Mouse (Mus musculus): ENCODE measurements around the gene Agfg2.
A peak's percentile ranks its signal among the peaks of the same experiment; 100 is the strongest.
"Not testable (repeated sequence)": the region's sequence is repeated elsewhere in the genome, so short reads cannot be mapped to it uniquely, and the experiment has no call there.

The Agfg2 gene

GRCm38 (mm10) chr5:137642886-137643285, 41.6 kb downstream of the Agfg2 start:
- no peak for DNase-seq

- peak; percentile 29 to 30 for DNase-seq
Measured at GRCm38 (mm10) chr5:137641054-137641453, 43.5 kb downstream of the Agfg2 start, which contains the start of gene Sap25. Gene Sap25, plus strand, starts transcription at chr5:137641334.

GRCm38 (mm10) chr5:137639472-137639871, 45.1 kb downstream of the Agfg2 start:
- no peak for DNase-seq

- no peak for DNase-seq
Measured at GRCm38 (mm10) chr5:137633397-137634084, 51.0 kb downstream of the Agfg2 start.

- peak in 1 of 2 experiments; percentile 31 for DNase-seq
Measured at GRCm38 (mm10) chr5:137631591-137631990, 52.9 kb downstream of the Agfg2 start.

GRCm38 (mm10) chr5:137631171-137631570, 53.4 kb downstream of the Agfg2 start:
- DNase-seq: peak; percentile 67 to 77

GRCm38 (mm10) chr5:137630602-137631001, 53.9 kb downstream of the Agfg2 start:
- DNase-seq: peak; percentile 33 to 39

GRCm38 (mm10) chr5:137629906-137630545, 54.5 kb downstream of the Agfg2 start:
- peak in 1 of 2 experiments; percentile 43 for DNase-seq

GRCm38 (mm10) chr5:137629306-137629721, 55.2 kb downstream of the Agfg2 start:
- DNase-seq: peak; percentile 79 to 81

- peak; percentile 96 to 99 for DNase-seq
Measured at GRCm38 (mm10) chr5:137628498-137629305, 55.8 kb downstream of the Agfg2 start, which contains the start of the genes Fbxo24, Lrch4 and Gm20605. Gene Fbxo24, minus strand, starts transcription at chr5:137629002. Gene Lrch4, plus strand, starts transcription at chr5:137629121. Gene Gm20605, plus strand, starts transcription at chr5:137629175.

- DNase-seq: no peak
Measured at GRCm38 (mm10) chr5:137627991-137628390, 56.5 kb downstream of the Agfg2 start.

- DNase-seq: no peak
Measured at GRCm38 (mm10) chr5:137623937-137624530, 60.5 kb downstream of the Agfg2 start.

- DNase-seq: no peak
Measured at GRCm38 (mm10) chr5:137615347-137615746, 69.2 kb downstream of the Agfg2 start.

- not testable (repeated sequence) for DNase-seq
Measured at GRCm38 (mm10) chr5:137614921-137615320, 69.6 kb downstream of the Agfg2 start.

- no peak for DNase-seq
Measured at GRCm38 (mm10) chr5:137613550-137613949, 71.0 kb downstream of the Agfg2 start, which contains the start of gene Pcolce. Gene Pcolce, minus strand, starts transcription at chr5:137613784.

- no peak for DNase-seq
Measured at GRCm38 (mm10) chr5:137613076-137613475, 71.5 kb downstream of the Agfg2 start.

GRCm38 (mm10) chr5:137611245-137611602, 73.3 kb downstream of the Agfg2 start:
- no peak for DNase-seq

GRCm38 (mm10) chr5:137610548-137611244, 73.8 kb downstream of the Agfg2 start:
- DNase-seq: no peak

- DNase-seq: no peak
Measured at GRCm38 (mm10) chr5:137610056-137610455, 74.5 kb downstream of the Agfg2 start.

GRCm38 (mm10) chr5:137609292-137609691, 75.2 kb downstream of the Agfg2 start:
- no peak for DNase-seq

- no peak for DNase-seq
Measured at GRCm38 (mm10) chr5:137608654-137609190, 75.8 kb downstream of the Agfg2 start.
